Mouse (Mus musculus): ENCODE results near the gene Cerk. TPM values are rescaled to one million over a fixed set of nuclear protein-coding genes. Genes with fewer than 3 reads are reported as not detected.
"Not testable (repeated sequence)": the region's sequence is repeated elsewhere in the genome, so short reads cannot be mapped to it uniquely, and the experiment has no call there.

Cerk gene
- polyA plus RNA-seq, 1 experiment from 2014 or later = 11.4 TPM

DNA sequence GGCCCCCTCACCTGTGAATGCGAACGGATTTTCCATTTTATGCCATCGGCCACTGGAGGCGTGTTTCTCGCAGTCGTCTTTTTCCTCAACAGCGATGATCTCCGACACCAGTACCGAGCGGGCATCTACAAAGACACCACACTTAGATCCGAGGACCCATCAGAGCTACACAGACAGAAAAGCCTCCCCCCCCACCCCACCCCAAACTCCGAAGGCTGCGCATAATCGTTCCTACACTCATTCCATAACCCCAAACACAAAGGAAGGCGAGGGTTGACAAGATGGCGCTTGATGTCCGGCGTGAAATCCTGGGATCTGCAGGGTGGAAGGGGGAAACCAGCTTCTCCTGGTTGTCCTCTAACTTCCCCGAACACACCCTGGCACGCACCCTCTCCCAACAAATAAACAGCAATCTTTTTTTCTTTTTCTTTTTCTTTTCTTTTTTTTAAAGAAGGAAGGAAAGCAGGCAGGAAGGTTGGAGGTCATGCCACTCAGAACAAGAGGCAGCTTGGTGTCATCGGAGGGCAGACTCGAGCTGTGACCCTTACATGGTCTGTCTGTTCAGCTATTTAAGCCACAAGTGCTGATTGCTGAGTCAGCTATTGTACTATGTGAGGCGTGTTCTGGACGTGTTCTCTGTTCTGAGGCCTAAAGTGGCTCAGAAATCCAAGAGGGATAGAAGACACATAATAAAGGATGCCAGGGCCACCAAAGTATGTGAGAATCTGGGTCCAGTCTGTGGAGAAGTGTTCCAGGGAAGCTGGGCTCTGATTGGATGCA, 19.9 kb downstream of the Cerk start:
- no peak for ATAC-seq (ENCODE audit: insufficient read depth, low FRiP score)
- Histone ChIP-seq H3K27me3 (ENCODE audit: control insufficient read depth, insufficient read depth, low read length) (no peaks in the 10 kb centered on the region), H3K4me1 (ENCODE audit: control insufficient read depth, insufficient read depth, low read length) (0 out of 2 replicates have a peak, but pooled peaks cover 6% of the 10 kb centered on the region), H3K36me3 (ENCODE audit: control insufficient read depth, insufficient read depth, low read length) (peaks cover 7% of the 10 kb centered on the region; the same call in 1 of the 2 replicates), H3K4me2 (ENCODE audit: low read depth, low read length) (no peak overlapping the region), H3K9ac (ENCODE audit: low read length) (no peak overlapping the region), H3K9me3 (replicated peaks; ENCODE audit: control insufficient read depth, low read length) (no peaks in the 10 kb centered on the region), H3K4me3 (replicated peaks; ENCODE audit: low read length) (no peak overlapping the region), H3K27ac (ENCODE audit: low read length) (no peak overlapping the region)
- 86% methylated on average over 24 of the region's 24 CpGs for WGBS

DNA sequence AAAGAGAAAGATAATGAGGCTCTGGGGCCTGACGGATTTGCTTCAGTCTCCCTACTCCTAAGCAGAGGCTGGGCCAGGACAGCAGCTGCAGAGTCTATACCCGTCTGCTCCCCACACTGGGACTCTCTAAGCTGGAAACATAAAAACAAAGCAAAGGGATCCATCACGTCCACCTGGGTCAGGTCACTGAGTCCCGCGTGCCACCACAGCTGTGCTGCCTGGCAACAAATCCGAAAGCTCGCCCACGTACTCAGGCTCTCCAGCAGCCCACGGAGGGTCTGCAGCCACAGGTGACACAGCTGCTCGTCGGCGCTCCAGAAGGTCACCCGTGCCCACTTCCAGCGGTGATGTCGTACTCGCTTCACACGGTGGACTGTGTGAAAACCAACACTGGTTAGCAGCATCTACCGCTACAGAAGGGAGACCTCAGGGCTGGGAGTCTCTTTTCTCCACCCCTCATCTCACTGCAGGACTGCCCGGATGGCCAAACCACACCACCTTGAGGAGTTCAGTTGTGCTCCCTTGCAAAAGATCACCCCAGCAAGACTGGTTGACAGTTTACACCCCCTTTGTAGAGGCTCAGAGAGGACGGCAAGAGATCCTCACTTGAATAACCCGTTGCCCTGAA, 21.1 kb downstream of the Cerk start:
- ATAC-seq (ENCODE audit: insufficient read depth, low FRiP score) = no peak
- 70% methylated on average over 21 of the region's 21 CpGs for WGBS
- H3K36me3 ChIP-seq (ENCODE audit: control insufficient read depth, insufficient read depth, low read length) = peaks cover 7% of the 10 kb centered on the region; the same call in 1 of the 2 replicates

DNA sequence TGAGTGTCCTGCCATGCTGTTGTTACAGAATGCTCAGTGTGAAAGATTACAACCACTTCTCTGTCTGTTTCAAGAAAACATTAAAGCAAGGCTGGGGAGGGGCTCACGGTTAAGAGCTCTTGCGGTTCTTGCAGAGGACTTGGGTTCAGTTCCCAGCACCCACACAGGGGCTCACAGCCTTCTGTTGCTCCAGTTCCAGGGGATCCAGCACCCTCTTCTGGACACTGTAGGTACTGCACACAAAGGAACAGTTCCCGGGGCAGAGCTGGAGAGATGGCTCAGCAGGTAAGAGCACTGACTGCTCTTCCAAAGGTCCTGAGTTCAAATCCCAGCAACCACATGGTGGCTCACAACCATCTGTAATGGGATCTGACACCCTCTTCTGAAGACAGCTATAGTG, 24.1 kb downstream of the Cerk start:
- not testable (repeated sequence) for H3K9me3 ChIP-seq (replicated peaks; ENCODE audit: control insufficient read depth, low read length); H3K4me1 ChIP-seq (ENCODE audit: control insufficient read depth, insufficient read depth, low read length); H3K27ac ChIP-seq (ENCODE audit: low read length); ATAC-seq (ENCODE audit: insufficient read depth, low FRiP score); H3K4me2 ChIP-seq (ENCODE audit: low read depth, low read length); H3K9ac ChIP-seq (ENCODE audit: low read length); H3K4me3 ChIP-seq (replicated peaks; ENCODE audit: low read length); H3K36me3 ChIP-seq (ENCODE audit: control insufficient read depth, insufficient read depth, low read length); H3K27me3 ChIP-seq (ENCODE audit: control insufficient read depth, insufficient read depth, low read length)
- 97% methylated on average over 3 of the region's 3 CpGs for WGBS

More for the DNA sequence above, 21.1 kb downstream of the Cerk start:
- H3K4me2 ChIP-seq (ENCODE audit: low read depth, low read length) = no peak overlapping the region
- H3K27ac ChIP-seq (ENCODE audit: low read length) = no peak overlapping the region
- no peaks in the 10 kb centered on the region for H3K27me3 ChIP-seq (ENCODE audit: control insufficient read depth, insufficient read depth, low read length)
- H3K9ac ChIP-seq (ENCODE audit: low read length) = no peak overlapping the region
- H3K4me3 ChIP-seq (replicated peaks; ENCODE audit: low read length) = no peak overlapping the region
- H3K9me3 ChIP-seq (replicated peaks; ENCODE audit: control insufficient read depth, low read length) = no peaks in the 10 kb centered on the region
- 0 out of 2 replicates have a peak, but pooled peaks cover 2% of the 10 kb centered on the region for H3K4me1 ChIP-seq (ENCODE audit: control insufficient read depth, insufficient read depth, low read length)

DNA sequence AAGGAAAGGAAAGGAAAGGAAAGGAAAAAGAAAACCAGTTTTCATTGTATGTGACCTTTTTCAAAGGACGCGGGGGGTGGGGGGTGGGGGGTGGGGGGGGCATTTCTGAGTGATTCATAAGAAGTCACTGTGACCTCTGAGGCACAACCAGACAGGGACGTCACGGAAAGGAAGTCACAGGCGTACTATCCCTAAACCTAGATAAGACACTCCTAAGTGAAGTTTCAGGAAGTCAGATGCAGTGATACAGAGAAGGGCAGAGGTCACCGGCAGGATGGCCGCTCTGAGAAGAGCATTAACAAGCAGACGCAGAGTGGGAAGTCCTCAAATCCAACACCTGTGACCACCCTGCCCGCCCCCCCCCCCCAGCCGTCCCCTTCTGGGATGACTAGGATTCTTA, 25.0 kb downstream of the Cerk start:
- no peaks in the 10 kb centered on the region for H3K9me3 ChIP-seq (replicated peaks; ENCODE audit: control insufficient read depth, low read length)
- H3K27ac ChIP-seq (ENCODE audit: low read length) = no peak overlapping the region
- no peak overlapping the region for H3K4me2 ChIP-seq (ENCODE audit: low read depth, low read length)
- no peak overlapping the region for H3K9ac ChIP-seq (ENCODE audit: low read length)
- peaks cover 7% of the 10 kb centered on the region; the same call in 1 of the 2 replicates for H3K36me3 ChIP-seq (ENCODE audit: control insufficient read depth, insufficient read depth, low read length)
- no peak overlapping the region for H3K4me3 ChIP-seq (replicated peaks; ENCODE audit: low read length)
- no peaks in the 10 kb centered on the region for H3K4me1 ChIP-seq (ENCODE audit: control insufficient read depth, insufficient read depth, low read length)
- WGBS = 76% methylated on average over 10 of the region's 10 CpGs
- ATAC-seq (ENCODE audit: insufficient read depth, low FRiP score) = no peak
- no peaks in the 10 kb centered on the region for H3K27me3 ChIP-seq (ENCODE audit: control insufficient read depth, insufficient read depth, low read length)

DNA sequence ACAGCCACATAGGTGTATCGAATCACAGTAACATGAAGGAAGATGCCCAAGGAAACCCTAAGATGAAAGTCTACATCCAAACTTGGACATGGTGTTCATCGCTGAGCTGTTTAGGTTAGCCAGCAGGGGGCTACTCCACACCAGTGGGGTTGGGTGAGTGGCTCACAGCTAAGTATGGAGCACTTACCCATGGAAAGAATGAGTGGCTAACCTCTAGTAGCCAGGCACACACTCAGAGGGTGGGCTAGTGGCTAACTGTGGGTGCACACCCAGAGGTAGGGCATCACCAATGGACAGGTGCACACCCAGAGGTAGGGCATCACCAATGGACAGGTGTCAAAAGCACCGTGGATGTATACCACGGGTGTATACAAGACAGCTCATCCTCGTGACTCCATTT, 26.2 kb downstream of the Cerk start:
- Histone ChIP-seq H3K4me3 (replicated peaks; ENCODE audit: low read length) (no peak overlapping the region), H3K27me3 (ENCODE audit: control insufficient read depth, insufficient read depth, low read length) (no peaks in the 10 kb centered on the region), H3K36me3 (ENCODE audit: control insufficient read depth, insufficient read depth, low read length) (peaks cover 7% of the 10 kb centered on the region; the same call in 1 of the 2 replicates), H3K9me3 (replicated peaks; ENCODE audit: control insufficient read depth, low read length) (no peaks in the 10 kb centered on the region), H3K4me2 (ENCODE audit: low read depth, low read length) (no peak overlapping the region), H3K9ac (ENCODE audit: low read length) (no peak overlapping the region), H3K27ac (ENCODE audit: low read length) (no peak overlapping the region), H3K4me1 (ENCODE audit: control insufficient read depth, insufficient read depth, low read length) (no peaks in the 10 kb centered on the region)
- no peak for ATAC-seq (ENCODE audit: insufficient read depth, low FRiP score)
- 89% methylated on average over 5 of the region's 5 CpGs for WGBS

DNA sequence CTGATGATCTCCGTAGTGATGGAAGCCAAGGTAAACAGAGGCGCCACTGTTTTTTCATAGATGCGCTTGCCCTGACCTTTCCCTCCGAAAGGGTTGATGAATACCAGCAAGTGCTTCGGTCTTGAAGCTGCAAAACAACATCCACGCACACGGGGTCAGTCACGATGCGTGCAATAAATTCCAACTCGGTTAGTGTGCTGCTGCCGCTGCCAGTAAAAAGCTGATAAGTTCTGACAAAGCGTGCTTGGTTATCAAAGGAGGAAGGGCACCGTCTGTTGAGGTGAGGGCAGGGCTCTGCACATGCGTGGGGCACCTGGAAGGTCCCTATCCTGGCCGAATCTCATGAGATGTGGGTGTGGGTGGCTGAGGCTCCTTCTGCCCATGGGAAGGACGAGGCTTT, 26.8 kb downstream of the Cerk start:
- WGBS = 52% methylated on average over 16 of the region's 16 CpGs
- H3K4me2 ChIP-seq (ENCODE audit: low read depth, low read length) = no peak overlapping the region
- no peaks in the 10 kb centered on the region for H3K4me1 ChIP-seq (ENCODE audit: control insufficient read depth, insufficient read depth, low read length)
- peaks cover 11% of the 10 kb centered on the region; the same call in 1 of the 2 replicates for H3K36me3 ChIP-seq (ENCODE audit: control insufficient read depth, insufficient read depth, low read length)
- no peak overlapping the region for H3K27ac ChIP-seq (ENCODE audit: low read length)
- no peak overlapping the region for H3K9ac ChIP-seq (ENCODE audit: low read length)
- no peaks in the 10 kb centered on the region for H3K27me3 ChIP-seq (ENCODE audit: control insufficient read depth, insufficient read depth, low read length)
- no peak for ATAC-seq (ENCODE audit: insufficient read depth, low FRiP score)
- H3K4me3 ChIP-seq (replicated peaks; ENCODE audit: low read length) = no peak overlapping the region
- H3K9me3 ChIP-seq (replicated peaks; ENCODE audit: control insufficient read depth, low read length) = no peaks in the 10 kb centered on the region

DNA sequence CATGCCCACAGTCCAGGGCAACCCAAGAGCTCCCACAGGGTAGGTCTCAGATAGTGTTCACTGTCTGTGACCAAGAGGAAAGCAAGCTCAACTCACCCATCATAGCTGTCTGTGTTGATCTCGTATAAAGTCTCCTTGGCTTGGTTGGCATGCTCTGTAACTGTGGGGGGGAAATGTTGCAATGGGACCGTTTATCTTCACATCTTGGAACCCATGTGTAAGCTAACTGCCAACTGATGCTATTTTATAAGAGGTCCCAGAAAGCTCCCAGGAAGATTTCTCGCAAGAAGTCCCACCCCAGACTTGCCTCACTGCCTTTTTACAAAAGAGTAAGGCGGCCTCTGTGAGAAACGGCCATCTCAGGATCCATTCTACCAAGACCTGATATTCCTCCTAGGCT, 29.4 kb downstream of the Cerk start:
- Histone ChIP-seq H3K27me3 (ENCODE audit: control insufficient read depth, insufficient read depth, low read length) (no peaks in the 10 kb centered on the region), H3K36me3 (ENCODE audit: control insufficient read depth, insufficient read depth, low read length) (peaks cover 8% of the 10 kb centered on the region; the same call in 1 of the 2 replicates), H3K9me3 (replicated peaks; ENCODE audit: control insufficient read depth, low read length) (no peaks in the 10 kb centered on the region), H3K4me3 (replicated peaks; ENCODE audit: low read length) (no peak overlapping the region), H3K4me2 (ENCODE audit: low read depth, low read length) (no peak overlapping the region), H3K4me1 (ENCODE audit: control insufficient read depth, insufficient read depth, low read length) (no peaks in the 10 kb centered on the region), H3K27ac (ENCODE audit: low read length) (no peak overlapping the region), H3K9ac (ENCODE audit: low read length) (no peak overlapping the region)
- no peak for ATAC-seq (ENCODE audit: insufficient read depth, low FRiP score)
- WGBS = 78% methylated on average over 5 of the region's 5 CpGs

DNA sequence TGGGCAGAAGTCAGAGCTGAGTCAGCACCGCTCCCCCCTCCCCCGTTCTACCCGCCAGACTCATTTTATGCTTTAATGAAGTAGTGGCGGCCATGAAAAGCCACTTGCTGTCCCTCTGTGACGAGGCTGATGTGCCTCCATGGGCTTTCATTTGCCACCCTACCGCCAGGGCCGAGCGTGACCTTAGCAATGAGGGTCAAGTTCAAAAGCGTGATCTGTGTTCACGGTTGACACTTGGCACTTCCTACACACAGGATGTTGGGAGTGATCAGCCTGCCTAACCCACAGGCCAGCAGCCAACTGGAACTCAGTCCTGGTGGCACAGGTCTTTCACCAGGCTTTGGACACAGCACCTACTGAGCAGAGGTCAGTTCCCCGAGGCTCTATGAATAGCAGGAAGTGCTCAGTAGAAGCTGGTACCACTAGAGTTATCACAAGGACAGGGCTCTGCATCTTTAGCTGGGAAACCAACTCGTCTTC, 32.4 kb downstream of the Cerk start:
- ATAC-seq (ENCODE audit: insufficient read depth, low FRiP score) = no peak
- no peaks in the 10 kb centered on the region for H3K9me3 ChIP-seq (replicated peaks; ENCODE audit: control insufficient read depth, low read length)
- peaks cover 6% of the 10 kb centered on the region; the same call in 1 of the 2 replicates for H3K36me3 ChIP-seq (ENCODE audit: control insufficient read depth, insufficient read depth, low read length)
- H3K27ac ChIP-seq (ENCODE audit: low read length) = no peak overlapping the region
- H3K27me3 ChIP-seq (ENCODE audit: control insufficient read depth, insufficient read depth, low read length) = no peaks in the 10 kb centered on the region
- H3K4me1 ChIP-seq (ENCODE audit: control insufficient read depth, insufficient read depth, low read length) = no peaks in the 10 kb centered on the region
- H3K4me2 ChIP-seq (ENCODE audit: low read depth, low read length) = no peak overlapping the region
- 86% methylated on average over 12 of the region's 12 CpGs for WGBS
- no peak overlapping the region for H3K4me3 ChIP-seq (replicated peaks; ENCODE audit: low read length)
- no peak overlapping the region for H3K9ac ChIP-seq (ENCODE audit: low read length)

DNA sequence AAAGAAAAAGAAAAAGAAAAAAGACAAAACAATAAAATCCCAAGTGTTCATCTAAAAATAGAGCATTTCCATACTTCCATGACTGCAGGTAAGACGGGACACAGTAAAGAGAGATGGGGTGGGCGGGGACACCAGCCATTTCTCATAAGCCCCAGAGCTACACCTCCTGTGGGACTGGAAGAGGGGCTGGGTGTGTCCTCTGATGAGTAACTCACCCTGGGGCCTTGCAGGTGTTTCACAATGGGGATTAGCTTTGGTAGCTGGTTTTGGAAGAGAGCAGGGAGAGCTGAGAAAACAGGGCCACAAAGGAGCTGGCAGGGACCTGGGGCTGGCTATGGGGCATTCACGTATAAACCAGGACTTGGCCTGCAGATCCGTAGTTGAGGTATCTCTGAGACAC, 35.3 kb downstream of the Cerk start:
- Histone ChIP-seq H3K36me3 (ENCODE audit: control insufficient read depth, insufficient read depth, low read length) (peaks cover 6% of the 10 kb centered on the region; the same call in 1 of the 2 replicates), H3K9ac (ENCODE audit: low read length) (no peak overlapping the region), H3K4me1 (ENCODE audit: control insufficient read depth, insufficient read depth, low read length) (no peaks in the 10 kb centered on the region), H3K4me3 (replicated peaks; ENCODE audit: low read length) (no peak overlapping the region), H3K9me3 (replicated peaks; ENCODE audit: control insufficient read depth, low read length) (no peaks in the 10 kb centered on the region), H3K4me2 (ENCODE audit: low read depth, low read length) (no peak overlapping the region), H3K27me3 (ENCODE audit: control insufficient read depth, insufficient read depth, low read length) (no peaks in the 10 kb centered on the region), H3K27ac (ENCODE audit: low read length) (no peak overlapping the region)
- ATAC-seq (ENCODE audit: insufficient read depth, low FRiP score) = no peak
- 78% methylated on average over 4 of the region's 4 CpGs for WGBS
